Mouse (Mus musculus) forebrain, embryonic 15.5 days (tissue): ENCODE results near the gene Med21. TPM values are rescaled to one million over a fixed set of nuclear protein-coding genes. Genes with fewer than 3 reads are reported as not detected.

Experiments used
- ATAC-seq: fragments of 200-750 bp; cut with Nextera tagmentation; replicated peaks from 2 replicates; pipeline ENCODE4 v1.8.0; 2017; ENCODE audit warnings: mild to moderate bottlenecking, moderate TSS enrichment, moderate library complexity
- H3K27ac ChIP-seq: fragments of 300-500 bp; sonication (generic); replicated peaks from 2 replicates; pipeline ENCODE4 v1.5.1; 2015; ENCODE audit warnings: mild to moderate bottlenecking, inconsistent platforms
- H3K27me3 ChIP-seq: fragments of 300-500 bp; sonication (generic); 2 replicates; pipeline ENCODE4 v1.6.1; 2015; ENCODE audit warnings: inconsistent platforms
- H3K36me3 ChIP-seq: fragments of 300-500 bp; sonication (generic); 2 replicates; pipeline ENCODE4 v1.6.1; 2015; ENCODE audit warnings: mild to moderate bottlenecking, inconsistent platforms
- H3K4me1 ChIP-seq: fragments of 300-500 bp; sonication (generic); 2 replicates; pipeline ENCODE4 v1.6.1; 2015; ENCODE audit warnings: inconsistent platforms
- H3K4me2 ChIP-seq: fragments of 300-500 bp; sonication (generic); replicated peaks from 2 replicates; pipeline ENCODE4 v1.6.1; 2015; ENCODE audit warnings: mild to moderate bottlenecking, inconsistent platforms
- H3K4me3 ChIP-seq: fragments of 300-500 bp; sonication (generic); 2 replicates; pipeline ENCODE4 v1.5.1; 2015; ENCODE audit warnings: mild to moderate bottlenecking, inconsistent platforms
- H3K9ac ChIP-seq: fragments of 300-500 bp; sonication (generic); replicated peaks from 2 replicates; pipeline ENCODE4 v1.6.1; 2015; ENCODE audit warnings: mild to moderate bottlenecking, inconsistent platforms
- H3K9me3 ChIP-seq: fragments of 300-500 bp; sonication (generic); 2 replicates; pipeline ENCODE4 v1.6.1; 2016; ENCODE audit warnings: inconsistent platforms
- WGBS: fragments of 180-500 bp; shearing (Covaris S2); methylation state at CpG from one replicate; pipeline ENCODE4 v1.1.7; 2015; ENCODE audit warnings: mixed read lengths; 5-methylcytosine and 5-hydroxymethylcytosine counted together
- polyA plus RNA-seq: library from polyadenylated mRNA; unstranded; fragments of >200 nt; fragmentation: Nextera tagmentation; extraction: Ambion mirVana; gene quantifications from 2 replicates; pipeline ENCODE4 v1.2.1, GENCODE M21; 2015

Med21 gene
- polyA plus RNA-seq, 1 experiment from 2014 or later, result 107 TPM

DNA sequence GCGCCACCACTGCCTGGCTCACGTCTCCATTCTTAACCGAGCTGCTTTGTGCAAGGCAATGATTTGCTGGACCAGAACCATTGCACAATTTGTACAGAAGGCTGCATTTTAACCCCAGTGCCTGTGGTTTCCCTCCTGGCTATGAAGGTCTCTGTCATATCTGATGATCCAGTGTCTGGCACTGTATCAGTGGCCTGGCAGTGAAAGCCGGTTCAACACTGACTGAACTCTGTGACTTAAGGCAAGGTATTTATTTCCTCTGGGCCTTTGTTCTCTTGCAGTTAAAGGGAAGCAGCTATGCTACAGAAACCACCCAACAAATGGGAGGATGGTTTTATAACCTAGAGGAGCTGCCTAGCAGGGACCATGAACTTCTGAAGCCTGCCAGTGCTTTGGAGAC lies 11.4 kb upstream of the Med21 start:
- no peak overlapping the region for H3K4me3 ChIP-seq
- H3K9ac ChIP-seq, result no peak overlapping the region
- no peaks in the 10 kb centered on the region for H3K36me3 ChIP-seq
- H3K4me1 ChIP-seq, result peaks cover 16% of the 10 kb centered on the region
- no peak overlapping the region for H3K27ac ChIP-seq
- no peaks in the 10 kb centered on the region for H3K9me3 ChIP-seq
- H3K4me2 ChIP-seq, result no peak overlapping the region
- no peak for ATAC-seq
- WGBS, result 92% methylated on average over 4 of the region's 4 CpGs
- H3K27me3 ChIP-seq, result no peaks in the 10 kb centered on the region

DNA sequence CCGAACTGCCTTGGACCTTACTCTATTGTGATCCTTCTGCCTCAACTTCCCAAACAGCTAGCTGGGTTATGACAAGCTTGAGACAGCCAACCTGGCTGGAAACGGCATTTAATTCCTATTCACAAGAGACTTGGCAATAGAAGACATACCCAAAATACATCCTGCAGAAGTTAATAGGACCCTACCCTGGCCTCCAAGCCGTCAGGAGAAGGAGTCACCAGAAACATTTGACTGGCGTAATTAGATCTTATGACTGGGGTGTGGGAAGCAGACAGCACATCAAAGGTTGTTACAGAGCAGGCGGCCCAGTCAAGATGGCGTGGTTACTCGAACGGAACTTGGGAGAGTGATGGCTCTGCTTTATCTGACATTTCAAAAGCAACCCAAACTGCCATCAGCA lies 10.5 kb upstream of the Med21 start:
- ATAC-seq, result no peak
- WGBS, result 78% methylated on average over 8 of the region's 8 CpGs
- H3K27me3 ChIP-seq, result no peaks in the 10 kb centered on the region
- no peaks in the 10 kb centered on the region for H3K36me3 ChIP-seq
- no peak overlapping the region for H3K4me3 ChIP-seq
- H3K4me1 ChIP-seq, result peaks cover 16% of the 10 kb centered on the region
- H3K9ac ChIP-seq, result no peak overlapping the region
- no peak overlapping the region for H3K27ac ChIP-seq
- H3K9me3 ChIP-seq, result no peaks in the 10 kb centered on the region
- H3K4me2 ChIP-seq, result no peak overlapping the region

DNA sequence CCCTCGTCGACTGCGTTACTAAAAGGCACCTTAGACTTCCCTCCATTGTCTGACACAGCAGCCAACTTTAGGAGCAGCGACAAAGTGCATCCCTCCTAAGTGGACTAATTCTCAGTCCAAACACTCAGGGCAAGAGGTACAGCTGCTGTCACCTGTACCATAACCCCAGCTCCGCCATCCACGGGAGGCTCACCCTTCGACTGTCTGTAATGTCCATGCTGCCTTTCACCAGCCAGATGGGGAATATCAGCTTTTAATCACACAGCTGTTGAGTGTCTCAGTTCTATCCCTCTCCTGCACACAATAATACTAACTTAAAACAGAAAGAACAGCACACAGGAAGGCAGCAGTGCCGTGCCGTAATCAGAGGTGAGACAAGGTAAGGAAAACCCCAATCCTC lies 9.9 kb upstream of the Med21 start:
- Histone ChIP-seq H3K9ac (no peak overlapping the region), H3K9me3 (no peaks in the 10 kb centered on the region), H3K27me3 (no peaks in the 10 kb centered on the region), H3K4me1 (peaks cover 16% of the 10 kb centered on the region), H3K4me3 (no peak overlapping the region), H3K36me3 (no peaks in the 10 kb centered on the region), H3K4me2 (no peak overlapping the region), H3K27ac (no peak overlapping the region)
- ATAC-seq, result no peak
- 79% methylated on average over 9 of the region's 9 CpGs for WGBS

DNA sequence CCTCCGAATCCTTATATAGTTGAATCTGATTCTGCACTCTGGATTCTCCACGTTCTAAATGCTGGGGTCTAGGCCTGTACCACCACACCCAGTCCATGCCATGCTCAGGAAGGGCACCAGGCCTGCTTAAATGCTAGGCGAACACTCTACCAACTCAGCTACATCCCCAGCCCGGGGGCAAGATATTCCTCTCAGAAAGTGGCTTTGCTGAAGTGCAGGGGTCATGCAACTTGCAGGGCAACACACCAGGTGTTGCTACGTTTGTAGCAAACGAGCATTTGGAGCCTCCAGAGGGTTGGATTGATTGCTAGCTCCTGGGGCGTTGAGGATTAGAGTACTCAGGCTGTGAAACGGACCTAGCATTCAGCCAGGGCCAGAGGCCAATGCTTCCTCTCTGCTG lies 9.2 kb upstream of the Med21 start:
- WGBS, result 36% methylated on average over 8 of the region's 8 CpGs
- H3K9ac ChIP-seq, result peak overlapping the region; percentile 26

DNA sequence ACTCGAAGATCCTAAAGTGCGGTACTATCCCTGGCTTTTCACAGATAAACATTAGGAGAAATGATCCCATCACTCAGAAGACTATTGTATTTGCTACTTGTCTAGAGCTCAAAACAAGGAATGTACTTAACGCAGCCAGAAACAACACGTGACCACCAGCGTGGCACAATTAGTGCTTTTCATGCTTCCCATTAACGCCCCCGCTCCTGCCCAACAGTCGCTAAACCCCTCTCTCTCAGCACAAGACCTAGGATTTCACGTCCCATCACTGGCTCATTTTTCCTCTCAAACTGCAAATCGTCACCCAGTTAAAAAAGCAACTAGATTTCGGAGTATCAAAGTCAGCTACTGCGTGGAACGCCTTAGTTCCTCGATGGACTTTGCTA lies 8.7 kb upstream of the Med21 start:
- peak overlapping the region; percentile 86 for H3K27ac ChIP-seq
- WGBS, result 4% methylated on average over 14 of the region's 14 CpGs

More for the DNA sequence above, 9.2 kb upstream of the Med21 start:
- Histone ChIP-seq H3K4me1 (peaks cover 14% of the 10 kb centered on the region), H3K4me3 (peak overlapping the region; percentile 83), H3K9me3 (no peaks in the 10 kb centered on the region), H3K27me3 (no peaks in the 10 kb centered on the region), H3K27ac (0 out of 2 replicates have a peak overlapping the region, but pooled peaks have one; percentile 31), H3K4me2 (peak overlapping the region; percentile 65), H3K36me3 (no peaks in the 10 kb centered on the region)
- peak; percentile 7; the same call in 1 of the 2 replicates for ATAC-seq

DNA sequence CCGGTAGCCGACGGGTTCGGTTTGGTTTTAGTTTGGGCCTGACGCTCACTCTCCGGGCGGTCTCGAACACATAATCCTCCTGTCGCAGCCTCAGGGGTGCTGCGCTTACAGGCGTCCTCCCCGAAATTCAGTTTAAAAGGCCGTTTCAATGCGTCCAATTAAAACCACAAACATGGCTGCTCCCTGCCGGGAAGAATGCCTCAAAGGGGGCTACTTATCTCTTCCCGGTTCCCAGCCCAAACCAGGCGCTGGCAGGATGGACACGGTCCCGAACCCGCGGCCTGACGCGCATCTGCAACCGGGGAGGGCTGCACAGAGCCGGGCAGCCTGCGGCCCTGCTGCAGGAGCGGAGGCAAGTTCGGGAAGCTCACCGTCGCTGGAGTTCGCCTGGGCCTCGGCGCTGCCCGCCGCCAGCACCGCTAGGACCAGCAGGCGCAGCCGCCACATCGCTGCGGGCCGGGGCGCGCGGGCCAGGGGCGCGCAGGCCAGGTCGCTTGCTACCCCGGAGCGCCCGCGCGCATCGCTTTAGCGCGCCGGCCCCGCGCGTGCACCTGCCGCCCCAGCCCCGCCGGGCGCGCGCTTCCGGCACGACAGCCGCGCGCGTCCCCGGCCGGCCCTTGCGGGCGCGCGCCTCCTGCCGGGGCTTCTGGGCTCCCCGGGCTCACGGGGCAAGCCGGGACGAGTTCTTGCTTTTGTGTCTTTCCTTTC lies 8.2 kb upstream of the Med21 start:
- Histone ChIP-seq H3K27me3 (no peaks in the 10 kb centered on the region), H3K36me3 (no peaks in the 10 kb centered on the region), H3K27ac (peak overlapping the region; percentile 86), H3K9ac (peak overlapping the region; percentile 79), H3K4me3 (peak overlapping the region; percentile 83), H3K4me1 (peaks cover 14% of the 10 kb centered on the region), H3K4me2 (peak overlapping the region; percentile 65), H3K9me3 (no peaks in the 10 kb centered on the region)
- peak; percentile 93 for ATAC-seq
- WGBS, result under 1% methylated on average over 70 of the region's 82 CpGs

More for the DNA sequence above, 8.7 kb upstream of the Med21 start:
- H3K9me3 ChIP-seq, result no peaks in the 10 kb centered on the region
- H3K9ac ChIP-seq, result peak overlapping the region; percentile 79
- H3K4me2 ChIP-seq, result peak overlapping the region; percentile 65
- H3K4me1 ChIP-seq, result peaks cover 14% of the 10 kb centered on the region
- ATAC-seq, result peak; percentile 64
- H3K27me3 ChIP-seq, result no peaks in the 10 kb centered on the region
- no peaks in the 10 kb centered on the region for H3K36me3 ChIP-seq
- H3K4me3 ChIP-seq, result peak overlapping the region; percentile 83

DNA sequence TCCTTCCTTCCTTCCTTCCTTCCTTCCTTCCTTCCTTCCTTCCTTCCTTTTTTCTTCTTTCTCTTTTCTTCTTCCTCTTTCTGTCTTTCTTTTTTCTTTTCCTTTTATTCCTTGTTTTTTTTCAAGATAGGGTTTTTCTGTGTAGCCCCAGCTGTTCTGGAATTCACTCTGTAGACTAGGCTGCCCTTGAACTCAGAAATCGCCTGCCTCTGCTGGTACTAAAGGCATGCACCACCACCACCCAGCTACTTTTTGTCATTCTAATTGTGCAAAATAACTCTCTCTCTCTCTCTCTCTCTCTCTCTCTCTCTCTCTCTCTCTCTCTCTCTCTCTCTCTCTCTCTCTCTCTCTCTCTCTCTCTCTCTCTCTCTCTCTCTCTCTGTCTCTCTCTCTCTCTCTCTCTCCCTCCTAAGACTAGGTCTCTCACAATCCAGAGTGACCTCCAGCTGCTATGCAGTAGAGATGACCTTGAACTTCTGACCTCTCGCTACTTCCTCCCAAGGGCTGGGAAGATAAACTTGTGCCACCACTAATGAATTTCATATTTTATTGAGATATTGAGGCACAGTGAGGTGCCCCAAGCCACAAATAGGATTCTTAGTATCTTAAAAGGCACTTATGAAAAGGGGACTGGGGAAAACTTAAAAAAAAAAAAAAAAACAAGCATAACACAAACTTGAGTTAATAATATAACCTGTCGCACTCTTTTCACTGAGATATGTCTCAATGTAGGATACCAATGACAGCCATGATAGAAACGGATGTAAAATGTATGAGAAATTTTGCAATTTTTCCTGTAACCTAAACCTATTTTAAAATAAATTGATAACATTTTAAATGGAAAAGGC lies 7.4 kb upstream of the Med21 start:
- WGBS, result 68% methylated on average over 4 of the region's 4 CpGs
- Histone ChIP-seq H3K9me3 (no peaks in the 10 kb centered on the region), H3K4me2 (peak overlapping the region; percentile 65; the same call in 1 of the 2 replicates), H3K4me1 (peaks cover 14% of the 10 kb centered on the region), H3K36me3 (no peaks in the 10 kb centered on the region), H3K9ac (no peak overlapping the region), H3K27me3 (no peaks in the 10 kb centered on the region), H3K4me3 (peak overlapping the region; percentile 83), H3K27ac (no peak overlapping the region)
- no peak for ATAC-seq

DNA sequence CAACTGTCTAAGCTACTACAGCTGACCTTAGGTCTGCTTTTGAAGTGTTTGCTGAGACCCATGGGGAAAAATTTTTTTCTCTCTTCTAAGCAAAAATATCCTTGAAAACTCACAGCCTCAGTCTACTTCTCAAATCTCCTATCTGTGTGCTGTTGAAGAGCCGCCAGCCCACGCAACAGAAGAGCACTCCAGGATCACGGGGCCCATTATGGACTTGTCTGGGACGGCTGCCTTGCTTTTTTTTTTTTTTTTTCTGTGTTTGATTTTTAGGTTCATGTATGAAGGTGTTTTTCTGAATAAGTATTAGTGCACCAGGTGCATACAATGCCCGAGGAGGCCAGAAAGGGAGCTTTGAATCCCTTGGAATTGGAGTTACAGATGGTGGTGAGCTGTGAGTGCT lies 5.9 kb upstream of the Med21 start:
- 87% methylated on average over 5 of the region's 5 CpGs for WGBS
- Histone ChIP-seq H3K4me2 (no peak overlapping the region), H3K36me3 (no peaks in the 10 kb centered on the region), H3K9ac (no peak overlapping the region), H3K27me3 (no peaks in the 10 kb centered on the region), H3K27ac (no peak overlapping the region), H3K4me1 (peaks cover 14% of the 10 kb centered on the region), H3K4me3 (no peak overlapping the region), H3K9me3 (no peaks in the 10 kb centered on the region)
- ATAC-seq, result no peak

DNA sequence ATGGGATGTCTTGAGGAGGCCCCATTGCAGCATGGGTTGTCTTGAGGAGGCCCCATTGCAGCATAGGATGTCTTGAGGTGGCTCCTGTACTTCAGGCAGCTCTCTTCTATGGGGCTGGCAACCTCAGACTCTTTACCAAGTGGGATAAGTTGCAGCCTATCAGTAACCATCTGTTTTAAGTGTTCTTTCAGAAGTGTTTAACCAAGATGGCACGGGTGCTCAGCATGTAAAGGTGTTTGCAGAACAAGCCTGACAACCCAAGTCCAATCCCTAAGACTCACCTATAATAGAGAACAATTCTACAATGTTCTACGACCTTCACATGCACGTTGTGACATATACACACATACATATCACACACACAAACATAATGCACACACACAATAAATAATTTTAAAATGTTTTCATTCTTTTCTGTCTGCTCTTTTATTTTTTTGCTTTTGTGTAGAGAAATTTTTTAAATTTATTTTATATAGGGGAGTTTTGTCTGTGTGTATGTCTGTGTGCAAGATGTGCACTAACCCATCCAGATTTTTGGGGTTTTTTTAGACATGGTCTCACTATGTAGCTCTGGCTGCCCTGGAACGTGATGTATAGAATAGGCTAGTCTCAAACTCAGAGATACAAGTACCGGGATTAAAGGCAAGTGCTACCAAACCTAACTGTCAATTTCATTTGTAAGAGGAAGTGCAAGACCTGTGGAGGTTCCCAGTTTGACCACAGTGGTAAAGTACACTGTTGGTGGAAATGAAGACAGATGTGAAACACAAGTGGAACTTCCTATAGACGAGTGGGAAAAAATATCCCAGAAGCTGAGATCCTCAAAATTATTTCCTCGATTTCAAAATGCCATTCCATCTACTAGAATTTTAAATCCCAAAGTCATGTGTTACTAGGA lies 2.0 kb upstream of the Med21 start:
- Histone ChIP-seq H3K27me3 (no peaks in the 10 kb centered on the region), H3K4me2 (no peak overlapping the region), H3K9ac (no peak overlapping the region), H3K36me3 (no peaks in the 10 kb centered on the region), H3K4me3 (no peak overlapping the region), H3K4me1 (peaks cover 15% of the 10 kb centered on the region), H3K27ac (no peak overlapping the region), H3K9me3 (no peaks in the 10 kb centered on the region)
- no peak for ATAC-seq
- WGBS, result 86% methylated on average over 7 of the region's 7 CpGs

DNA sequence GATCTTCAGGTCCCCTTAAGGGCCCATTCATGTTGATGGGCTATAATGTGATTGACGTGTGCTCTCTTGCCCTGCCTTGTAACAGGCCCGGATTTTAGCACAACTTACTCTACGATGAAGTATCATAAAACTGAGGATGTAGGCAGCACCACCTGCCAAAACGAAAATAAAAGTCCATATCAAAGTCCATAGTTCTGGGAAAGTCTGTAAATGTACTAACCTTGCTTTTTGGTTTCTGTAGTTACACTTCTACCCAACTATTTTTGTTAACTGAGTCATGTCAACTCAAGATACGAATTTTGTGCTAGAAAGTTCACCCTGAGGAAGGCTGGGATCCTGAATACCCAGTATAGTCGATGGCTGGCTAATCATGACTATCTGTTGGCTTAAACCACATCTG lies 1.4 kb upstream of the Med21 start:
- Histone ChIP-seq H3K9ac (no peak overlapping the region), H3K9me3 (no peaks in the 10 kb centered on the region), H3K27me3 (no peaks in the 10 kb centered on the region), H3K4me1 (peaks cover 15% of the 10 kb centered on the region), H3K27ac (no peak overlapping the region), H3K36me3 (no peaks in the 10 kb centered on the region), H3K4me3 (no peak overlapping the region), H3K4me2 (no peak overlapping the region)
- 93% methylated on average over 6 of the region's 6 CpGs for WGBS
- no peak for ATAC-seq

DNA sequence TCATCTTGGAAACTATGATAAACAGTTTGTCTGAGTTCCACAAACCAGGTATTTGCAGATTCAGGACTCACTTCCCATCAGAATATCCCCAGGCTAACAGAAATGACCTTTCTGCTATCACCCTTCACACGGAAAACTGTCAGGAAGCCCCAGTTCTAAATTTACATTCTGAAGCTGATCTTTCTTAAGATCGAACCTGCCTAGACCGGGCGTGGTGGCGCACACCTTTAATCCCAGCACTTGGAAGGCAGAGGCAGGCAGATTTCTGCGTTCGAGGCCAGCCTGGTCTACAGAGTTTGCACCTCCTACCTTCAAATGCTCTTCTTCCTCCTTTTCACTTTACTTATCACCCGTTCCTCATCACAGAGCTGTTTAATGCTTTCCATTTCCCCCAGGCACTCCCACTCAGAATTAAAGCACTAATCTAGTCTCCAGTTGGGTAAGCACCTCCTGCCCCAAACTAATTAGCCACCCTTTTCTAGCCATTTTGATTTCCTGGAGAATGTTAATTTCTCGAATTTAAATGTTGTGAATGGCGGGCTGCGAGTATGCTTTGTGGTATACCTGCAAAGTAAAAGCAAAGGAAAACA lies 631 bp upstream of the Med21 start:
- peak; percentile 2; the same call in 1 of the 2 replicates for ATAC-seq
- H3K9me3 ChIP-seq, result no peaks in the 10 kb centered on the region
- H3K4me3 ChIP-seq, result peak overlapping the region; percentile 96
- H3K27ac ChIP-seq, result peak overlapping the region; percentile 90
- H3K4me1 ChIP-seq, result peaks cover 15% of the 10 kb centered on the region
- no peaks in the 10 kb centered on the region for H3K27me3 ChIP-seq
- WGBS, result 69% methylated on average over 11 of the region's 11 CpGs
- peak overlapping the region; percentile 37 for H3K9ac ChIP-seq
- peak overlapping the region; percentile 87 for H3K4me2 ChIP-seq
- H3K36me3 ChIP-seq, result no peaks in the 10 kb centered on the region
